Mouse (Mus musculus): ENCODE data around the gene Gm21746.
"Not testable (repeated sequence)": the region's sequence is repeated elsewhere in the genome, so short reads cannot be mapped to it uniquely, and the experiment has no call there.

Gene Gm21746

DNA sequence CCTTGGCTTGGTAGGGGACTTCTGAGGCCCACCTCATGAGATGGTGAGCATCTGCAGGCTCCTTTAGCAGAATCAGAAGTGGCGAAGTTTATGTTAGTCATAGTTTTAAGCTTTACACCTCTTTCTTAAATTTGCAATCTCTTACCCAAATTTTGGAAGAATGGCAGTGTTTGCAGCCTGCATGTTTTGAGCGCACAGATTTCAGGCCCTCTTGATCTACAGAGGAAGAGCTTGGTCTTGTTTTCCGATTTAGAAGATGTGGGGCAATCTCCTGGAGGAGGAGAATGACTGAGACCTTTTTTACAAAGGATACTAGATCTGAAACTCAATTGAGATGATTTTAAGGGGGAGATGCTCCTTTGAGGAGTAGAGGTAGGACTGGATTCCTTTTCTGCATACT, at the start of gene Gm21746:
Gene Gm21746 (minus strand): TSS at position 101 of the 400 bp plus-strand sequence.
- not testable (repeated sequence) for DNase-seq (ENCODE audit: low spot score)

DNA sequence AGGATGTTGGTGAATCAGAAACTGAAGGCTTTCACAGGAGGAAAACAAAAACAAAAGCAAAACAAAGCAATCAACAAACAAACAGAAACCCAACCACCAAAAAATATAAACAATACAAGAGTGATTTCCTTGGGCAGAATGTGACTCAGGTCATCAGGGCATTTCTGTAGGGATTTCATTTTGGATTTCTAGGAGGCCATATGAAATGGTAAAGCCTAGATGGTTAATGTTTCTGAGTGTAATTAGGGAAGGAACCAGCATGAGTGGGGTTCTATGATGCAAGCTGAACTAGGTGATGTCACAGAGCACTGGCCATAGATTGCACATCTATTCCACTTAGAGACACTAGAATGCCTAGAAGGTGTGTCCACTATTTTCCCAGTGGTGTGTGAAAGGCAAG, 29.0 kb upstream of the Gm21746 start, which contains the start of gene Gm20873:
Gene Gm20873 (plus strand): TSS at position 301 of the 400 bp plus-strand sequence.
- DNase-seq (ENCODE audit: low spot score): not testable (repeated sequence)
